Mouse (Mus musculus) forebrain, embryonic 13.5 days (tissue): ENCODE results near the gene Aplf. TPM values are rescaled to one million over a fixed set of nuclear protein-coding genes. Genes with fewer than 3 reads are reported as not detected.
"Not testable (repeated sequence)": the region's sequence is repeated elsewhere in the genome, so short reads cannot be mapped to it uniquely, and the experiment has no call there.

Source experiments
- ATAC-seq: fragments of 200-750 bp; cut with Nextera tagmentation; 2 replicates; pipeline ENCODE4 v1.8.0; 2017
- H3K27ac ChIP-seq: fragments of 300-500 bp; sonication (generic); 2 replicates; pipeline ENCODE4 v1.5.1; 2015; ENCODE audit warnings: inconsistent platforms, mild to moderate bottlenecking, moderate library complexity
- H3K27me3 ChIP-seq: fragments of 300-500 bp; sonication (generic); 2 replicates; pipeline ENCODE4 v1.6.1; 2015; ENCODE audit warnings: mild to moderate bottlenecking, inconsistent platforms
- H3K36me3 ChIP-seq: fragments of 300-500 bp; sonication (generic); 2 replicates; pipeline ENCODE4 v1.6.1; 2015; ENCODE audit warnings: mild to moderate bottlenecking, inconsistent platforms; ENCODE audit not compliant: poor library complexity, severe bottlenecking
- H3K4me1 ChIP-seq: fragments of 300-500 bp; sonication (generic); 2 replicates; pipeline ENCODE4 v1.6.1; 2015; ENCODE audit warnings: inconsistent platforms
- H3K4me2 ChIP-seq: fragments of 300-500 bp; sonication (generic); 2 replicates; pipeline ENCODE4 v1.6.1; 2015; ENCODE audit warnings: inconsistent platforms, mild to moderate bottlenecking, moderate library complexity
- H3K4me3 ChIP-seq: fragments of 300-500 bp; sonication (generic); 2 replicates; pipeline ENCODE4 v1.5.1; 2015; ENCODE audit warnings: mild to moderate bottlenecking, inconsistent platforms
- H3K9ac ChIP-seq: fragments of 300-500 bp; sonication (generic); 2 replicates; pipeline ENCODE4 v1.6.1; 2015; ENCODE audit warnings: mild to moderate bottlenecking, inconsistent platforms
- H3K9me3 ChIP-seq: fragments of 300-500 bp; sonication (generic); replicated peaks from 2 replicates; pipeline ENCODE4 v1.6.1; 2016; ENCODE audit warnings: inconsistent platforms
- WGBS: fragments of 180-500 bp; shearing (Covaris S2); methylation state at CpG from one replicate; pipeline ENCODE4 v1.1.7; 2015; 5-methylcytosine and 5-hydroxymethylcytosine counted together
- polyA plus RNA-seq: library from polyadenylated mRNA; unstranded; fragments of >200 nt; fragmentation: Nextera tagmentation; extraction: Ambion mirVana; gene quantifications from 2 replicates; pipeline ENCODE4 v1.2.1, GENCODE M21; 2015

Gene Aplf
- polyA plus RNA-seq, 1 experiment from 2014 or later: 12.7 TPM

- H3K27me3 ChIP-seq: no peaks in the 10 kb centered on the region
- peaks cover 7% of the 10 kb centered on the region; the same call in 1 of the 2 replicates for H3K36me3 ChIP-seq
- no peak for ATAC-seq
- no peak overlapping the region for H3K27ac ChIP-seq
- H3K4me2 ChIP-seq: no peak overlapping the region
- H3K9ac ChIP-seq: no peak overlapping the region
- H3K4me1 ChIP-seq: no peaks in the 10 kb centered on the region
- H3K9me3 ChIP-seq: no peaks in the 10 kb centered on the region
- H3K4me3 ChIP-seq: no peak overlapping the region
- WGBS: 95% methylated on average over 9 of the region's 9 CpGs
Measured at GRCm38 (mm10) chr6:87663445-87663844, 8.5 kb downstream of the Aplf start.

GRCm38 (mm10) chr6:87662197-87662596 is 9.8 kb downstream of the Aplf start:
- Histone ChIP-seq H3K4me3 (no peak overlapping the region), H3K27ac (no peak overlapping the region), H3K4me1 (no peaks in the 10 kb centered on the region), H3K9ac (no peak overlapping the region), H3K27me3 (no peaks in the 10 kb centered on the region), H3K4me2 (no peak overlapping the region), H3K9me3 (no peaks in the 10 kb centered on the region), H3K36me3 (peaks cover 14% of the 10 kb centered on the region; the same call in 1 of the 2 replicates)
- ATAC-seq: no peak
- 78% methylated on average over 6 of the region's 6 CpGs for WGBS

GRCm38 (mm10) chr6:87661707-87662106 is 10.3 kb downstream of the Aplf start:
- Histone ChIP-seq H3K9ac (no peak overlapping the region), H3K4me3 (no peak overlapping the region), H3K27me3 (no peaks in the 10 kb centered on the region), H3K4me2 (no peak overlapping the region), H3K27ac (no peak overlapping the region), H3K4me1 (no peaks in the 10 kb centered on the region), H3K36me3 (peaks cover 13% of the 10 kb centered on the region; the same call in 1 of the 2 replicates), H3K9me3 (no peaks in the 10 kb centered on the region)
- ATAC-seq: no peak
- WGBS: 96% methylated on average over 2 of the region's 2 CpGs

- Histone ChIP-seq H3K4me1 (no peaks in the 10 kb centered on the region), H3K4me3 (no peak overlapping the region), H3K27ac (no peak overlapping the region), H3K36me3 (peaks cover 11% of the 10 kb centered on the region; the same call in 1 of the 2 replicates), H3K4me2 (no peak overlapping the region), H3K9ac (no peak overlapping the region), H3K27me3 (no peaks in the 10 kb centered on the region), H3K9me3 (no peaks in the 10 kb centered on the region)
- 96% methylated on average over 4 of the region's 4 CpGs for WGBS
- ATAC-seq: no peak
Measured at GRCm38 (mm10) chr6:87658816-87659215, 13.2 kb downstream of the Aplf start.

GRCm38 (mm10) chr6:87653904-87654638 is 17.9 kb downstream of the Aplf start:
- H3K27ac ChIP-seq: no peak overlapping the region
- no peak overlapping the region for H3K4me2 ChIP-seq
- no peak overlapping the region for H3K4me3 ChIP-seq
- no peaks in the 10 kb centered on the region for H3K27me3 ChIP-seq
- H3K4me1 ChIP-seq: no peaks in the 10 kb centered on the region
- no peaks in the 10 kb centered on the region for H3K9me3 ChIP-seq
- peaks cover 18% of the 10 kb centered on the region for H3K36me3 ChIP-seq
- ATAC-seq: no peak
- no peak overlapping the region for H3K9ac ChIP-seq
- WGBS: 88% methylated on average over 8 of the region's 8 CpGs

- WGBS: 84% methylated on average over 3 of the region's 3 CpGs
- no peaks in the 10 kb centered on the region for H3K4me1 ChIP-seq
- H3K27me3 ChIP-seq: no peaks in the 10 kb centered on the region
- peaks cover 18% of the 10 kb centered on the region for H3K36me3 ChIP-seq
- H3K4me3 ChIP-seq: no peak overlapping the region
- H3K4me2 ChIP-seq: no peak overlapping the region
- ATAC-seq: no peak
- H3K9ac ChIP-seq: no peak overlapping the region
- H3K27ac ChIP-seq: no peak overlapping the region
- H3K9me3 ChIP-seq: no peaks in the 10 kb centered on the region
Measured at GRCm38 (mm10) chr6:87653478-87653877, 18.5 kb downstream of the Aplf start.

GRCm38 (mm10) chr6:87652670-87653069 is 19.3 kb downstream of the Aplf start:
- 97% methylated on average over 9 of the region's 9 CpGs for WGBS
- Histone ChIP-seq H3K9me3 (no peaks in the 10 kb centered on the region), H3K27me3 (no peaks in the 10 kb centered on the region), H3K4me2 (no peak overlapping the region), H3K36me3 (peaks cover 16% of the 10 kb centered on the region), H3K27ac (no peak overlapping the region), H3K4me1 (no peaks in the 10 kb centered on the region), H3K4me3 (no peak overlapping the region), H3K9ac (no peak overlapping the region)
- ATAC-seq: no peak

GRCm38 (mm10) chr6:87651787-87652186 is 20.2 kb downstream of the Aplf start:
- H3K9me3 ChIP-seq: no peaks in the 10 kb centered on the region
- H3K27me3 ChIP-seq: no peaks in the 10 kb centered on the region
- no peak overlapping the region for H3K27ac ChIP-seq
- 90% methylated on average over 5 of the region's 5 CpGs for WGBS
- peaks cover 14% of the 10 kb centered on the region for H3K36me3 ChIP-seq
- no peak overlapping the region for H3K4me3 ChIP-seq
- H3K9ac ChIP-seq: no peak overlapping the region
- no peaks in the 10 kb centered on the region for H3K4me1 ChIP-seq
- ATAC-seq: no peak
- H3K4me2 ChIP-seq: no peak overlapping the region

- Histone ChIP-seq H3K4me3 (no peak overlapping the region), H3K36me3 (peaks cover 4% of the 10 kb centered on the region; the same call in 1 of the 2 replicates), H3K27ac (no peak overlapping the region), H3K27me3 (no peaks in the 10 kb centered on the region), H3K4me1 (no peaks in the 10 kb centered on the region), H3K9me3 (no peaks in the 10 kb centered on the region), H3K4me2 (no peak overlapping the region), H3K9ac (no peak overlapping the region)
- 71% methylated on average over 11 of the region's 11 CpGs for WGBS
- no peak for ATAC-seq
Measured at GRCm38 (mm10) chr6:87638134-87638660, 33.8 kb downstream of the Aplf start.

GRCm38 (mm10) chr6:87632176-87632575 is 39.8 kb downstream of the Aplf start:
- peaks cover 9% of the 10 kb centered on the region; the same call in 1 of the 2 replicates for H3K36me3 ChIP-seq
- no peaks in the 10 kb centered on the region for H3K9me3 ChIP-seq
- H3K27me3 ChIP-seq: no peaks in the 10 kb centered on the region
- 0 out of 2 replicates have a peak, but pooled peaks cover 5% of the 10 kb centered on the region for H3K4me1 ChIP-seq
- no peak overlapping the region for H3K9ac ChIP-seq
- H3K4me2 ChIP-seq: no peak overlapping the region
- no peak for ATAC-seq
- 69% methylated on average over 4 of the region's 4 CpGs for WGBS
- H3K27ac ChIP-seq: no peak overlapping the region
- no peak overlapping the region for H3K4me3 ChIP-seq

GRCm38 (mm10) chr6:87628936-87629335 is 43.1 kb downstream of the Aplf start:
- not testable (repeated sequence) for H3K4me2 ChIP-seq, H3K9ac ChIP-seq, H3K4me3 ChIP-seq, H3K4me1 ChIP-seq, ATAC-seq, H3K27ac ChIP-seq, H3K9me3 ChIP-seq, H3K36me3 ChIP-seq, H3K27me3 ChIP-seq
- 78% methylated on average over 15 of the region's 15 CpGs for WGBS

- WGBS: 97% methylated on average over 3 of the region's 3 CpGs
Measured at GRCm38 (mm10) chr6:87623151-87623550, 48.8 kb downstream of the Aplf start.

More at GRCm38 (mm10) chr6:87623151-87623550, 48.8 kb downstream of the Aplf start:
- no peak overlapping the region for H3K4me2 ChIP-seq
- H3K27ac ChIP-seq: no peak overlapping the region
- no peaks in the 10 kb centered on the region for H3K36me3 ChIP-seq
- H3K4me3 ChIP-seq: no peak overlapping the region
- no peaks in the 10 kb centered on the region for H3K27me3 ChIP-seq
- peaks cover 16% of the 10 kb centered on the region for H3K4me1 ChIP-seq
- ATAC-seq: no peak
- no peaks in the 10 kb centered on the region for H3K9me3 ChIP-seq
- H3K9ac ChIP-seq: no peak overlapping the region
